Mouse (Mus musculus): ENCODE data around the gene Sirt2.

- TF ChIP-seq CTCF (IDR thresholded peaks at IDR 0.05; ENCODE audit: low read depth) = 0 out of 2 replicates have a peak, but pooled peaks have one; percentile 9
- TF ChIP-seq EP300 (IDR thresholded peaks at IDR 0.05; ENCODE audit: low read depth) = no peak; the same call in 1 of the 2 replicates
Measured at GRCm38 (mm10) chr7:28811640-28812275, 45.2 kb downstream of the Sirt2 start.
